Mouse (Mus musculus): ENCODE results near the gene Npas4. TPM values are rescaled to one million over a fixed set of nuclear protein-coding genes. Genes with fewer than 3 reads are reported as not detected.
"Not testable (repeated sequence)": the region's sequence is repeated elsewhere in the genome, so short reads cannot be mapped to it uniquely, and the experiment has no call there.

Gene Npas4
- polyA plus RNA-seq, 1 experiment from 2014 or later = not detected

DNA sequence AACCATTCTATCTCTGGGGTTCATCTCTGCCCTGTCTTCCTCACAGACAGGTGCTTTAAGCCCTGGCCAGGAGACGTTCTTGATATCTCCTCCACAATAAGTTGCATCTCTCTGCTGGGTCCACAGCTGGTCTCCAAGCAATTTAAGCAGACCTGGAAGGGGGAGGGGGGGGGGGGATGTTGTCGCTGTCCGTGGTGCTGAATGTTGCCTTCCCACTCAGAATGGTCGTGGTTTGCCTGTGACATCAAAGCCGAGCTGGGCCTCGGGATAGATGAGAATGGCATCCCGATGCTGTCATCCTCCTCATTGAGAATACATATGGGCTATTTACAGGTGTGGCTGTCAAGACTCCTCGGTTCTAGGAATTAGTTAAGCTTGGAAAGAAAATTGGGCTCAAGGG lies 2.3 kb upstream of the Npas4 start:
- Histone ChIP-seq H3K4me1 (replicated peaks) (no peaks in the 10 kb centered on the region), H3K27ac (replicated peaks) (no peak overlapping the region), H3K4me2 (no peak overlapping the region), H3K36me3 (replicated peaks) (no peaks in the 10 kb centered on the region), H3K4me3 (replicated peaks) (no peak overlapping the region), H3K9ac (no peak overlapping the region), H3K27me3 (peaks cover 68% of the 10 kb centered on the region), H3K9me3 (replicated peaks) (no peaks in the 10 kb centered on the region)
- WGBS (ENCODE audit: insufficient replicate concordance) = 12% methylated on average over 8 of the region's 8 CpGs
- no peak for ATAC-seq (ENCODE audit: insufficient read depth)

GRCm38 (mm10) chr19:4990716-4991115 lies 600 bp upstream of the Npas4 start:
- 3% methylated on average over 22 of the region's 22 CpGs for WGBS (ENCODE audit: insufficient replicate concordance)

DNA sequence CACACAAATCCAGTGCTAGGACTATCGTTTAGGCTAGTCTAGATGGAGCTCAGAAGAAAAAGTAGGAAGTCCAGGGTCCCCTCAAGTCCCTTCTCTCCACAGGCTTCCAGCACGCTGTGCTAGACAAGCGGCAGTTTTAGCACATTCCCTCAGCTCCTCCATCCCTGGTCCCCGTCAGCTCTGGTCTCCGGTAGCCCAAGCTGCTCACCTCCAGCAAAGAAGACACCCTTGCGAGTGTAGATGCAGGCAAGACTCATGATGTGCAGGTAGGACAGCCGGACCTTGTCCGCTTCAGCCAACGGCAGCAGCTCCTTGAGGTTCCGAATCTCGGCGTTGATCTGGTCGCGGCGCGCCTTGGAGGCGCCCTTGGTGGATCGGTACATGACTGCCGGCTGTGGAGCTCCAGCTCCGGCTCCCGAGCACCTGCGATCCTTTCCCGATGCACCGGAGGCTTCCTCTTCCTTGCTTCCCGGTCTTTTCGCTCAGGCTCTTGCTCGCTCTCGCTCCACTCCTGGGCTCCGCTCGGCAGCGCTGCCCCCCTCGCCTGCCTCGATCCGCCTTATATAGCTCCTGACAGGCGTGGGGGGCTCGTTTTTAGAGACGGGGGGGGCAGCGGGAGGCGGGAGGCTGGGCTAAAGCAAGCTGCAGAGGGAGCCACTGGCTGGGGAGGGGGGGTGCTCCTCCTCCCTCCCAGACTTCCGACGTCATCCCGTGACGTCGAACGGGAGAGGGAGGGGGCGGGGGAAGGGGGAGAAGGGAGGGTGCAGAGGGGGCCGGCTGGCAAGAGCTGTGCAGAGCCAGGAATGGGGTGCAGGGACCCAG lies 471 bp downstream of the Npas4 start:
- WGBS (ENCODE audit: insufficient replicate concordance) = 18% methylated on average over 47 of the region's 47 CpGs
- Histone ChIP-seq H3K4me3 (replicated peaks) (no peak overlapping the region), H3K9me3 (replicated peaks) (no peaks in the 10 kb centered on the region), H3K4me2 (no peak overlapping the region), H3K36me3 (replicated peaks) (no peaks in the 10 kb centered on the region), H3K27me3 (peaks cover 82% of the 10 kb centered on the region), H3K27ac (replicated peaks) (no peak overlapping the region), H3K9ac (no peak overlapping the region), H3K4me1 (replicated peaks) (no peaks in the 10 kb centered on the region)
- ATAC-seq (ENCODE audit: insufficient read depth) = no peak

More at GRCm38 (mm10) chr19:4990716-4991115, 600 bp upstream of the Npas4 start:
- H3K36me3 ChIP-seq (replicated peaks) = no peaks in the 10 kb centered on the region
- ATAC-seq (ENCODE audit: insufficient read depth) = no peak
- H3K27me3 ChIP-seq = peaks cover 81% of the 10 kb centered on the region
- no peak overlapping the region for H3K4me2 ChIP-seq
- no peak overlapping the region for H3K4me3 ChIP-seq (replicated peaks)
- H3K9ac ChIP-seq = no peak overlapping the region
- no peak overlapping the region for H3K27ac ChIP-seq (replicated peaks)
- no peaks in the 10 kb centered on the region for H3K4me1 ChIP-seq (replicated peaks)
- no peaks in the 10 kb centered on the region for H3K9me3 ChIP-seq (replicated peaks)

DNA sequence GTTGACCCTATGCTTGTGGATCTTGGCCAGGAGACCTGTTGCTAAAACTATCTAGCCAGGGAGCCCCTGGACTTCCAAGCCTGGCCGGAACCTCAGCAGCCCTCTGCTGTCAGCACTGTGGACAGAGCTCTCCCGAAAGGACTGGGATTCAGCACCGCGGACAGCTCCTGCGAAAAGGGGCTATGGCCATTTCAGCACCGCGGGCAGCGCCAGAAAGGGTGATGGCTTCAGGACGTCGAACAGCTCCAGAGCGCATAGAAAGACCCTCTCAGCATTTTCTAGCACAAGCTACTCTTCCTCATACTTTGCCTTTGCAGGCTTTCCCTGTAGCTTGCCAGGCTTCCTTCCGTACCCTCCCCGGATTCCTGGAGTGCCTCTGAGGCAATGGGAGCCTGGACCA lies 1.1 kb downstream of the Npas4 start:
- ATAC-seq (ENCODE audit: insufficient read depth) = no peak
- Histone ChIP-seq H3K27me3 (peaks cover 83% of the 10 kb centered on the region), H3K4me3 (replicated peaks) (no peak overlapping the region), H3K4me1 (replicated peaks) (no peaks in the 10 kb centered on the region), H3K27ac (replicated peaks) (no peak overlapping the region), H3K4me2 (no peak overlapping the region), H3K9ac (no peak overlapping the region), H3K36me3 (replicated peaks) (no peaks in the 10 kb centered on the region), H3K9me3 (replicated peaks) (no peaks in the 10 kb centered on the region)
- WGBS (ENCODE audit: insufficient replicate concordance) = 4% methylated on average over 13 of the region's 13 CpGs

- Histone ChIP-seq H3K4me1 (replicated peaks) (no peaks in the 10 kb centered on the region), H3K27ac (replicated peaks) (no peak overlapping the region), H3K4me3 (replicated peaks) (no peak overlapping the region), H3K9ac (no peak overlapping the region), H3K27me3 (peaks cover 49% of the 10 kb centered on the region), H3K4me2 (no peak overlapping the region), H3K9me3 (replicated peaks) (no peaks in the 10 kb centered on the region), H3K36me3 (replicated peaks) (no peaks in the 10 kb centered on the region)
- no peak for ATAC-seq (ENCODE audit: insufficient read depth)
These were observed 8.3 kb downstream of the Npas4 start for GRCm38 (mm10) chr19:4981767-4982166.

DNA sequence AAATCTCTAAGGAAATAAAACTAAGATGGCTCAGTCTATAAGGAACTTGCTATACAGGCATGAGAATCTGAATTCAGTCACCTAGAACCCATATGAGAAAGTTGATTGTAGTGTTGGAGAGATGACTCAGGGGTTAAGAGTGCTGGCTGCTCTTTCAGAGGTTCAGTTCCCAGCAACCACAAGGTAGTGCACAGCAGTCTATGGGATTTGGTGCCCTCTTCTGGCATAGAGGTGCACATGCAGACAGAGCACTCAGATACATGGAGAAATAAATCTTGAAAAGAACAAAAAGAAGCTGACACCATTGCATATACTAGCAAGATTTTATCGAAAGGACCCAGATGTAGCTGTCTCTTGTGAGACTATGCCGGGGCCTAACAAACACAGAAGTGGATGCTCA lies 21.9 kb downstream of the Npas4 start:
- 63% methylated on average over 2 of the region's 2 CpGs for WGBS (ENCODE audit: insufficient replicate concordance)
- Histone ChIP-seq H3K4me1 (replicated peaks) (peaks cover 3% of the 10 kb centered on the region), H3K4me2 (no peak overlapping the region), H3K4me3 (replicated peaks) (no peak overlapping the region), H3K27ac (replicated peaks) (no peak overlapping the region), H3K9me3 (replicated peaks) (no peaks in the 10 kb centered on the region), H3K9ac (no peak overlapping the region), H3K27me3 (no peaks in the 10 kb centered on the region), H3K36me3 (replicated peaks) (peaks cover 22% of the 10 kb centered on the region)
- ATAC-seq (ENCODE audit: insufficient read depth) = no peak

DNA sequence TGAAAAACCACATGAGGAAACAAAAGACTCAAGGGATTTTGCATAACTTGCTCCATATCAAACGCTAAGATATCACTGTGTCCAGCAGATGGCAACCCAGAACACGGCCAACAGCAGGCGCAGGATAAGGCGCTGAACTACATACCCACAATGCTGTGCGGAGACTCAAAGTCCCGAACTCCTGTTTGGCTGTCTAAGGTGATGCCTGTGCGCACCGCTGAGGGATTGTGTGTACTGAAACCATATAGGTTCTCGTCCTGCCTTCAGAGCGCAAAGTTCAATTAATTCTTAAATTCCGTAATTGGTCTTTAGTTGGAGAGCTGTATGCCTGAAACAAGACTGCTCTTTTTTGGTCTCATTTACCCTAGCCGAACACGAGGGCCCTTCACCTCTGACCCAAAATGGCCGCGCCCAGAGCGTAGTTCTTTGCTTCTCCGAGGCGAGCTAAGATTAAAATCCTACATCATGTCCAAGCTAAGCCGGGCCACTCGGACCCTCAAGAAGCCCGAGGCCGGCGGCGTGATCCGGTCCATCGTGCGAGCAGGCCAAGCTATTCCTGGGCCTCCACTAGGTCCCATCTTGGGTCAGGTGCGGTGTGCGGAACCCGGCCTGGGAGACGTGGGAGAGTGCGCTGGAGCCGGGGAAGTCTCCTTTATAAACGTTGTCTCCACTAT lies 28.1 kb downstream of the Npas4 start, which contains the start of gene Mrpl11:
Gene Mrpl11 (plus strand): TSS at position 220 of the 674 bp plus-strand sequence.
- Histone ChIP-seq H3K4me2 (peak within 1 kb of the TSS; percentile 79), H3K9me3 (replicated peaks) (no peaks in the 10 kb centered on the region), H3K4me3 (replicated peaks) (peak within 1 kb of the TSS; percentile 88), H3K27ac (replicated peaks) (peak within 1 kb of the TSS; percentile 77), H3K27me3 (peaks cover 13% of the 10 kb centered on the region), H3K36me3 (replicated peaks) (peaks cover 22% of the 10 kb centered on the region), H3K9ac (peak within 1 kb of the TSS; percentile 81), H3K4me1 (replicated peaks) (peaks cover 17% of the 10 kb centered on the region)
- under 1% methylated on average over 34 of the region's 34 CpGs for WGBS (ENCODE audit: insufficient replicate concordance)
- peak; percentile 97 for ATAC-seq (ENCODE audit: insufficient read depth)

DNA sequence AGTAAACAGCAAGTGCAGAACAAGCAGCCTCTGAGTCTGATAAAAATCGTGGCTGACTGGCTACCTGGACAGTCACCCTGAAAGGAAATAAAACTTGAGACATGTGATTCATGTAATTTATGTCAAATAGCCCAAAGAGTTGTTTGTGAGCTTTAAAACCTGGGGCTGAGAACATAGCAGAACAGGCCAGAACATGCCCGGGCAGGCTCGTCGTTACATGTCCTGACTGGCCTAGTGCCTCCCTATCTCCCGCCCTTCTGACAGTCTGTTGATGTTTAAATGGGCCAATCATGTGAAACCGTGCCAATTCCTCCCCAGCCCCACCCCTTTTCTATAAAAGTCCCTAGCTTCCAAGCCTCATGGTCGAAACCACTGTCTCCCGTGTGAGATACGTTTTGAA lies 41.5 kb downstream of the Npas4 start:
- H3K27ac ChIP-seq (replicated peaks); ATAC-seq (ENCODE audit: insufficient read depth); H3K4me2 ChIP-seq; H3K9ac ChIP-seq; H3K4me3 ChIP-seq (replicated peaks); H3K9me3 ChIP-seq (replicated peaks); H3K36me3 ChIP-seq (replicated peaks); H3K4me1 ChIP-seq (replicated peaks): not testable (repeated sequence)
- H3K27me3 ChIP-seq = peaks cover 38% of the 10 kb centered on the region
- WGBS (ENCODE audit: insufficient replicate concordance) = 73% methylated on average over 9 of the region's 9 CpGs

GRCm38 (mm10) chr19:4945540-4945939 lies 44.6 kb downstream of the Npas4 start:
- H3K36me3 ChIP-seq (replicated peaks) = no peaks in the 10 kb centered on the region
- 38% methylated on average over 6 of the region's 6 CpGs for WGBS (ENCODE audit: insufficient replicate concordance)
- ATAC-seq (ENCODE audit: insufficient read depth) = no peak
- no peak overlapping the region for H3K4me3 ChIP-seq (replicated peaks)
- H3K9ac ChIP-seq = no peak overlapping the region
- H3K9me3 ChIP-seq (replicated peaks) = no peaks in the 10 kb centered on the region
- H3K27ac ChIP-seq (replicated peaks) = no peak overlapping the region
- no peak overlapping the region for H3K4me2 ChIP-seq
- H3K4me1 ChIP-seq (replicated peaks) = peaks cover 15% of the 10 kb centered on the region
- H3K27me3 ChIP-seq = peaks cover 68% of the 10 kb centered on the region

DNA sequence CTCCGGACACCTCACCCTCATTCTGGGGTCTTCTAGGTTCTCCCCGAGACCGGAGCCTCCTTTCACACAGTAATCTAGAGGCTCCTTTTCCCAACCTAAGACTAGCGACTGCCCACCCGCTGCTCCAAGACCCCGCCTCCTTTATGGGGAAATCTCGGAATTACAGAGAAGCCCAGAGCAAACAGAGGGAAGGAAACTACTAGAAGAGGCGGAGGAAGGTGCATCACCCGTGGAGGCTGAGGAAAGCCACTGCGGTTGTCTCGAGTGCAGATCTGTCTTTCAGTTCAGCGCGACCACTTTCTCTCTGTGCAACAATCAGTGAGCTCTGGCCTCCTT lies 46.9 kb downstream of the Npas4 start:
- Histone ChIP-seq H3K4me2 (peak overlapping the region; percentile 85), H3K27ac (replicated peaks) (no peak overlapping the region), H3K4me1 (replicated peaks) (peaks cover 15% of the 10 kb centered on the region), H3K4me3 (replicated peaks) (peak overlapping the region; percentile 58), H3K36me3 (replicated peaks) (no peaks in the 10 kb centered on the region), H3K9ac (no peak overlapping the region), H3K27me3 (peaks cover 83% of the 10 kb centered on the region), H3K9me3 (replicated peaks) (no peaks in the 10 kb centered on the region)
- 6% methylated on average over 13 of the region's 13 CpGs for WGBS (ENCODE audit: insufficient replicate concordance)
- no peak for ATAC-seq (ENCODE audit: insufficient read depth)

- ATAC-seq (ENCODE audit: insufficient read depth) = peak; percentile 88
- H3K4me3 ChIP-seq (replicated peaks) = peak within 1 kb of the TSS; percentile 58
These were observed 47.4 kb downstream of the Npas4 start, which contains the start of gene Peli3 for GRCm38 (mm10) chr19:4942551-4943252. TSS of gene Peli3 (minus strand) at chr19:4943127.

More at GRCm38 (mm10) chr19:4942551-4943252, 47.4 kb downstream of the Npas4 start, which contains the start of gene Peli3:
- no peak within 1 kb of the TSS for H3K27ac ChIP-seq (replicated peaks)
- peaks cover 84% of the 10 kb centered on the region for H3K27me3 ChIP-seq
- WGBS (ENCODE audit: insufficient replicate concordance) = 1% methylated on average over 55 of the region's 55 CpGs
- H3K4me2 ChIP-seq = peak within 1 kb of the TSS; percentile 85
- H3K9ac ChIP-seq = peak within 1 kb of the TSS; percentile 42
- no peaks in the 10 kb centered on the region for H3K9me3 ChIP-seq (replicated peaks)
- peaks cover 15% of the 10 kb centered on the region for H3K4me1 ChIP-seq (replicated peaks)
- no peaks in the 10 kb centered on the region for H3K36me3 ChIP-seq (replicated peaks)
